Mouse (Mus musculus) MEL-GATA-1-ER (cell line): Measurements from ENCODE around the gene Tbca.

ENCODE experiments used
- DNase-seq: peaks from one replicate; pipeline ENCODE4 v3.0.0-alpha.2; 2012; ENCODE audit warnings: low read depth; ENCODE audit errors: extremely low read depth

Gene Tbca

DNA sequence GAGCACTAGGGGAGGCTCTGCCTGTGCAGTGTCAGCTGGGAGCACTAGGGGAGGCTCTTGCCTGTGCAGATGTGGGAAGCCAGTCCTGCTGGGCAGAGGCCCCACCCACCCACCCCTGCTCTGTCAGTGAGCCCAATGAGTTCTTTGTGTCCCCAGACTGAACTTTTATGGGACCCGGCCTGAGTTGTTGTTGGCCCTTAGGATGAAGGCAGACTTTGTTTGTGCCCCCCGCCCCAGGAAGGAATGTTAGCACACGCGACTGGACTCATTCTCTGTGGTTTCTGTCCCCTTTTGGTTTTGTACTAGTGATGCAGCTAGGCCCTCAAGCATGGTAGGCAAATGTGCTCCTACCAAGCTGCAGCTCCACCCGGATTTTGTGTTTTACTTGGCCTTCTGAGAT is 54.5 kb downstream of the Tbca start:
- DNase-seq = no peak

- DNase-seq = no peak
Observed at GRCm38 (mm10) chr13:94847870-94848269, 59.2 kb downstream of the Tbca start.

DNA sequence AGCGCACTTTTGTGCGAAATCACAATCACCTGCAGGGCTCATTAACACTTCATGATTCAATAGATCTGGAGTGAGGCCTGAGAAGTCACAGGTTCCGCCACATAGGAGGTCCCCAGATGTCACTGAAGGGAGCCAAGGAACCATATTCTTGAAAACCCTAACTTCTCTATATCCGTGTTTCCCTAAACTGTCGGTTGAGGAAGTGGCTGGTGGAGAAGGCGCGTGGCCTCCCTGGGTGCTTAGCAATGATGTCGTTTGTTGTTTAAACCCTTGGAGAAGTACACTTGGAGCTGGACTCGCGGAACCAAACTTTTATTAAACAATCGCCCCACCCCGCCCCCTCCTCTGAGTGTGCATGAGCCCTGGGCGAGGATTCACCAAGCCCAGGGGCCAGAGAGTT is 60.6 kb downstream of the Tbca start:
- DNase-seq = no peak

GRCm38 (mm10) chr13:94858016-94858575 is 69.4 kb downstream of the Tbca start:
- no peak for DNase-seq

GRCm38 (mm10) chr13:94859256-94859655 is 70.5 kb downstream of the Tbca start:
- DNase-seq = no peak

DNA sequence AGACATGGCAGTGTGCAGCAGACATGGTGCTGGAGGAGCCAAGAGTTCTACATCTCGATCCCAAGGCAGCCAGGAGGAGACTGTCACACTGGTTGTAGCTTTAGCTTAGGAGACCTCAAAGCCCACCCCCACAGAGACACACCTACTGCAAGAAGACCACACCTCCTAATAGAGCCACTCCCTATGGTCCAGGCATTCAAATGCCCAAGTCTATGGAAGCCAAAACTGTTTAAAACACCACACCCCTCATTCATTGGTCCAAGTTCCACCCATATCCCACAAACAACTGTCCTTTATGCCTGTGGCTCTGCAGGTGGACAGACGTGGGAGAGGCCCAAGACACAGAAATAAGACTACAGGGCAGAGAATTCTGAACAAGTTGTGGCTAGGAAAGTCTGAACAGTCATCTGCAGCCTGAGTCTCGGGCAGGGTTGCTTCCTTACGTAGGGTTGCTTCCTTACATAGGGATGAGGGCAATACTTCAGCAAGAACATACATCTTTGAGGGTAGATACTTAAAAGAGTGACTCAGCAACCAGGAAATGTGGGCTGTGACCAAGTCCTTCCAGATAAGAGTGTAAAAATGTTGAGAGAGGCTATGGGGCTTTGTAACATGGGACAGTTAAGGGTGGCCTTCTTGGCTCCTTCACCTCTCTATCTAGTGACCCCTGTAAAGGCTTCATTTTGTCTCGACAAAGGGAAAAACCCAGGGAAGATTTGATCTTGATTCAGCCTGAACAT is 74.0 kb downstream of the Tbca start:
- DNase-seq = peak; percentile 71

- no peak for DNase-seq
Observed at GRCm38 (mm10) chr13:94866906-94867305, 78.2 kb downstream of the Tbca start.

DNA sequence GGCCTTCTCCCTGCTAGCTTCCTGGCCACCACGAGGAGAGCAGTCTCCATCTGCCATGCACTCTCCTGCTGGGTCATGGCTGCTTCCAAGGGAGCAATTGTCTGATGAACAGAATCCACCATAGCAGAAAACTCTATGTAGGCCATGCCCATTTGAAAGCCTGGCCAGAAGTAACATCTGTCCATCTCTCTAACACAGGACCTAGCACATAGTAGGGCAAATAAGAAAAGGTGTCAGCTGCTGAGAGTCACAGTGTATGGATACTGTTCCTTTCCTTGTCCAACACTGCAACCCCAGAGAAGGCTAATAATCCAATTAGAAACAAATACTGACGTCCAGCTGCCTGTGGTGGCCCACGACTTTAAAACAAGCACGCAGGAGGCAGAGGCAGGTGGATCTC is 79.1 kb downstream of the Tbca start:
- DNase-seq = no peak

DNA sequence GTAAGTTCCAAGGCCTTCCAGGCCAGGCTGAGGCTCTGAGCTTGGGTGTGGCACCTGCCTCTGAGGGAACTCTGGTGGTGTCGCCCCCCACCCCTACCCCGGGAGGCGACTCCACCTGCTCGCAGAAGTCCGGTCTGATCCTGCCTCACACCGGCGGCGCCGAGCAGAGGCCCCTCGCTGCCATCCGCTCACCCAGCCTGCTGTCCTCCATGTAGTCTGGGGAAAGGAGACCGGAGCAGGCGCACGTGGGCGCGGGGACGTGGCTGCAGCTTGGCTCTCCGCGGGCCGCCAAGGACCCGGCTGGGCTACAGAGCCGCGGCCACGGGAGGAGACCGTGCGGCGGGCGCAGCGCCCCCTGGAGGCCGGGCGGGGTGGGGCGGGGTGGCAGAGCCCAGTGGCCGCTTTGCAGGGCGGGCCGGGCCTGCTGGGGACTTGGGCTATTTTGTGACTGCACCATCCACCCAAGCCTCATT is 79.8 kb downstream of the Tbca start:
- DNase-seq = no peak

GRCm38 (mm10) chr13:94869541-94869940 is 80.8 kb downstream of the Tbca start:
- no peak for DNase-seq

DNA sequence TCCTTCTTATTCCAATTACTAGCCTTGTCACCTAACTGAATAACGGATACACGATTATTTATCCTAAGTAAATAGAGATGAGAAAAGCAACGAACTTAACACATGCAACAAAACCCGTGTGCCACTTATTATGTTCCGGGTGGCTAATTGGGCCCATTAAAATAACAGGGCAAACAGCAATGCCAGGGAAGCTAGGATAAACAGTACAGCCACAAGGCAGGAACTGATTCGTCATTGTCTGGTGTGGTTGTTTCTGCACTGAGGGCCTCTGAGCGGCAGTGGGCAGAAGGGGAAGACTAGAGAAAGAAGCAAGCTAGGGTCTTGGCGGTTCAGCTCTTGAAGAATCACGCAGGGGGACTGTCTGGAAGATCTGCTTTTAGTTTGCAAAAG is 81.4 kb downstream of the Tbca start:
- no peak for DNase-seq

DNA sequence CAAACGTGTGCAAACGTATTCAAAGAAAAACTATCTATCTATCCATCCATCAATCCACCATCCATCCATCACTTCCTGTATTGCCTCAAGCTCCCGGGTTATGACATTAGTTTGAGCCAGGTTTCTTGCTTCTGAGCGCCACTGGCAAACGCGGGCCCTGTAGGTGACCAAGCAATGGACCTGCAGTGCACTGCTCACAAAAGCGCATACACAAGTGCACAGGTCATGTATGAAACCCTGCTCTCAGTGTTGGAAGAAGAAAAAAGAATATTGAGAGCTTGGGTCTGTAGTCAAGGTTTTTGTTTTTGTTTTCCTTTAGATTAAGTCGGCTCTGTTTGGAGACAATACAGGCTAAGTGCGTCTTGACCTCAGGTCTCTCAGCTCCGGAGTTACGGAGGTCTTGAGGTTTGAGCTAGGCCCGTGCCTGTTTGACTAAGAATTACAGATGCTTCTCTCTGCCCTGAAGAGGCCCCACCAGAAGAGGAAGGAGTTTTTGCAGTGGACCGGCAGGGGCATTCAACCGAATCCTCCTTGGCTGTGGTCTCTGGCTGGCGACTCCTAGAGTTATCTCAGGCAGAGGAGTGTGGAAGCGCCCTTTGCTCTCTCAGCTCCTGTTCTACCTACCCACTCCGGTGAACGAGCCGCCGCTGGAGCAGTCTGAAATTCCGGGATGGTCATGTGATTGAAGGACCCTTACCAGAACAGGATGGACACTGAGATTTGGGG is 81.9 kb downstream of the Tbca start:
- DNase-seq = no peak

- no peak for DNase-seq
Observed at GRCm38 (mm10) chr13:94871806-94872320, 83.2 kb downstream of the Tbca start.

DNA sequence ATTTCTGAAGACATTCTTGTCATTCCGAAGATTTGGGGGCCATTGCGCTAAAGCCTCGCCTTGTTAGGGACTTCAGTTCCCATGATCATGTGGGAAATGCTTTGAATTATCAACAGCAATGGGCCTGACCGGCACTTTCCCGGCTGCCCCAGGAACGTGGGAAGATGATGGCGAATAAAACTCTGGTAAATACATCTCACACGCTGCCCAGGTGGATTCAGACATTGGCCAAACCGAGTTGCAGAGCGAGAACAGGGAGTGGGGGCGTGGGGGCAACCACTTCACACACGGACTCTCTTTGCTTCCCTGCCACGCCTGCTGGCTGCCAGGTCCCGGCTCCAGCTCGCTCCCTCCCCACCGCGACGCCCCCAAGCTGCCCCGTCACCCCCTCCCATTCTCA is 83.7 kb downstream of the Tbca start:
- no peak for DNase-seq

DNA sequence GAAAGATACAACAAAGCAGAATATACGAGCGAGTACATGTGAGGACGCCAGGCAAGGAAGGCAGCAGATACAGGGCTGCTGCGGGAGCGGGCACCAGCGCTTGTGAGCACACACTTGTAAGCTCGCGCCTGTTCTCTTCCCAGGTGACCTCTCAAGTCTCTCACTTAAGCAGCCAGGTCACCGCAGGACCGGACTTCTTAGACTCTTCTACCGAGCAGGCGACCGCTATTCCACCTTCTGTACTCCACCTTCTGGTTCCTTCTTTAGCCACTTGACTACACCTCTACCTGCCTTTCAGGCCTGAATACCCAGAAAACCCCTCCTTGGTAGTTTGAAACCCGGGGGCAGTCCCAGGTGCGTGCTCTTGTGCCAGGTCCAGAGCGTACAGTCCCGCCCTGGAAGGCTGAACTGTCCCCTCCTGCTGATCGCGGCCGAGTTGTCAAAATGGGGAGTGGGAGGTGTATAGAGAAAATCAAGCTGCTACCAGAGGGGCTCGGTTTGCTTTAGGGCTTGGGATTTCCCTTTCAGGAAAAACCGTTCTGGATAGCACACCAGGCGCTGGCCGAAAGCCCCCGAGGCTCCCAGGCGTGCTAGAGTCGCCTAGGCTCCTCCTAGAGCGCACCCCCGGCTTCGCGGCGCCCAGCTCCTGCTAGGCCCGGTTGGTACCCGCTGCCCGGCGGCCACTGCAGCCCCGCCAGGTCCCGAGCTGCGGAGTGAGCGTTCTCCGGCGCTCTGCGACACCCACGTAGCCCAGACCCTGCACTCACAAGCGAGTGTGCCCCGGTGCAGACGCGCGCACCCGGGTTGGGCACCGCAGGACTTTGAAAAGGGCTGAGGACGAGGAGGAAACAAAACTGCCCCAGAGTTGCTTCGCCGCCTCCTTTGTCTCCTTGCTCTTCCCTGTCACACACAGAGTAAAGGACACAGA is 84.7 kb downstream of the Tbca start:
- no peak for DNase-seq

DNA sequence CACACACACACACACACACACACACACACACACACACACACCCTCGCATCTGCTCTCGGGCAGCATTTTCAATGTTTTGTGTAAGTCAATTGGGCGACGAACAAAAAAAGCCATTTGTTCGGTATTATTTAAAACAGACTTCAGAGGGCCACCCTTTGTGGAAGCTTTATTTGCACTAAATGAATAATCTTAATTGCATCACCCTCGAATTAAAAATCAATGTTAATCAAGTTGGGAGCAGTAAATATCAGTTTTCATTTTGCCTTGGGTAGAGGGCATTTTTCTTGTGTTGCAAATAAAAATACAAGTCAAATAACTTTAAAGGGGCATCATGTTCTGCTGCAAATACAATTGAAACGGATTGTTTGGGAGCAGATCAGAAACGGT is 85.3 kb downstream of the Tbca start:
- no peak for DNase-seq

GRCm38 (mm10) chr13:94874656-94875395 is 86.1 kb downstream of the Tbca start:
- DNase-seq = no peak

- DNase-seq = no peak
Observed at GRCm38 (mm10) chr13:94875396-94875880, 86.7 kb downstream of the Tbca start, which contains the start of gene Otp. Gene Otp (plus strand): TSS chr13:94875602.

GRCm38 (mm10) chr13:94876286-94877210 is 87.8 kb downstream of the Tbca start:
- DNase-seq = no peak
